Mouse (Mus musculus): Measurements from ENCODE around the gene Pou2f2.

Pou2f2 gene

GRCm38 (mm10) chr7:25179606-25180161, at the start of gene Pou2f2:
Gene Pou2f2, minus strand, starts transcription at chr7:25179726.
- peak; percentile 84 for ATAC-seq (ENCODE audit: low TSS enrichment)

- peak; percentile 32; the same call in 1 of the 2 replicates for ATAC-seq (ENCODE audit: low TSS enrichment)
Observed at GRCm38 (mm10) chr7:25227523-25228300, 48.2 kb upstream of the Pou2f2 start.

GRCm38 (mm10) chr7:25222275-25222967, 42.9 kb upstream of the Pou2f2 start:
- no peak for ATAC-seq (ENCODE audit: low TSS enrichment)

GRCm38 (mm10) chr7:25221102-25221883, 41.8 kb upstream of the Pou2f2 start, which contains the start of gene Zfp526:
Gene Zfp526, plus strand, starts transcription at chr7:25221425.
- ATAC-seq (ENCODE audit: low TSS enrichment): peak; percentile 90

GRCm38 (mm10) chr7:25220457-25221101, 41.1 kb upstream of the Pou2f2 start, which contains the start of gene Dedd2:
Gene Dedd2, minus strand, starts transcription at chr7:25220615.
- ATAC-seq (ENCODE audit: low TSS enrichment): peak; percentile 1; the same call in 1 of the 2 replicates

- peak; percentile 80 for ATAC-seq (ENCODE audit: low TSS enrichment)
Observed at GRCm38 (mm10) chr7:25219756-25220456, 40.4 kb upstream of the Pou2f2 start.

GRCm38 (mm10) chr7:25219416-25219750, 39.9 kb upstream of the Pou2f2 start:
- no peak; the same call in 1 of the 2 replicates for ATAC-seq (ENCODE audit: low TSS enrichment)

- ATAC-seq (ENCODE audit: low TSS enrichment): no peak
Observed at GRCm38 (mm10) chr7:25218705-25219415, 39.3 kb upstream of the Pou2f2 start.

GRCm38 (mm10) chr7:25217653-25218395, 38.3 kb upstream of the Pou2f2 start:
- ATAC-seq (ENCODE audit: low TSS enrichment): no peak

- no peak for ATAC-seq (ENCODE audit: low TSS enrichment)
Observed at GRCm38 (mm10) chr7:25214172-25214571, 34.6 kb upstream of the Pou2f2 start.

- ATAC-seq (ENCODE audit: low TSS enrichment): no peak
Observed at GRCm38 (mm10) chr7:25213099-25213498, 33.6 kb upstream of the Pou2f2 start.

GRCm38 (mm10) chr7:25210482-25210881, 31.0 kb upstream of the Pou2f2 start:
- no peak for ATAC-seq (ENCODE audit: low TSS enrichment)

- ATAC-seq (ENCODE audit: low TSS enrichment): no peak
Observed at GRCm38 (mm10) chr7:25209161-25209622, 29.7 kb upstream of the Pou2f2 start.

GRCm38 (mm10) chr7:25206094-25206830, 26.7 kb upstream of the Pou2f2 start:
- ATAC-seq (ENCODE audit: low TSS enrichment): no peak

- ATAC-seq (ENCODE audit: low TSS enrichment): no peak
Observed at GRCm38 (mm10) chr7:25205355-25206093, 26.0 kb upstream of the Pou2f2 start.

GRCm38 (mm10) chr7:25203624-25204023, 24.1 kb upstream of the Pou2f2 start:
- ATAC-seq (ENCODE audit: low TSS enrichment): no peak

- no peak for ATAC-seq (ENCODE audit: low TSS enrichment)
Observed at GRCm38 (mm10) chr7:25197384-25198018, 18.0 kb upstream of the Pou2f2 start.
